Mouse (Mus musculus): Measurements from ENCODE around the gene Cntn1. TPM values are rescaled to one million over a fixed set of nuclear protein-coding genes. Genes with fewer than 3 reads are reported as not detected.
A peak's percentile ranks its signal among the peaks of the same experiment; 100 is the strongest.

Cntn1 gene
- polyA plus RNA-seq, 1 experiment from 2014 or later = 55.7 TPM

- H3K4me1 ChIP-seq = peaks cover 11% of the 10 kb centered on the region
- H3K4me2 ChIP-seq = peak overlapping the region; percentile 57
- H3K27me3 ChIP-seq (replicated peaks) = no peaks in the 10 kb centered on the region
- no peaks in the 10 kb centered on the region for H3K9me3 ChIP-seq
- H3K9ac ChIP-seq = peak overlapping the region; percentile 46
- peak overlapping the region; percentile 43 for H3K4me3 ChIP-seq
- 26% methylated on average over 10 of the region's 10 CpGs for WGBS
- no peaks in the 10 kb centered on the region for H3K36me3 ChIP-seq (replicated peaks)
- H3K27ac ChIP-seq = peak overlapping the region; percentile 89
- no peak; the same call in 1 of the 2 replicates for ATAC-seq (replicated peaks)
Measured at GRCm38 (mm10) chr15:92160855-92161162, 109.8 kb downstream of the Cntn1 start.

- ATAC-seq (replicated peaks) = peak; percentile 95
Measured at GRCm38 (mm10) chr15:92161163-92162025, 110.4 kb downstream of the Cntn1 start.

GRCm38 (mm10) chr15:92162835-92163234 lies 111.9 kb downstream of the Cntn1 start:
- H3K9me3 ChIP-seq = no peaks in the 10 kb centered on the region
- H3K9ac ChIP-seq = no peak overlapping the region
- peaks cover 11% of the 10 kb centered on the region for H3K4me1 ChIP-seq
- peak overlapping the region; percentile 57 for H3K4me2 ChIP-seq
- ATAC-seq (replicated peaks) = no peak
- peak overlapping the region; percentile 56; the same call in 1 of the 2 replicates for H3K27ac ChIP-seq
- WGBS = 55% methylated on average over 4 of the region's 4 CpGs
- no peaks in the 10 kb centered on the region for H3K36me3 ChIP-seq (replicated peaks)
- H3K4me3 ChIP-seq = peak overlapping the region; percentile 14; the same call in 1 of the 2 replicates
- H3K27me3 ChIP-seq (replicated peaks) = no peaks in the 10 kb centered on the region

More at GRCm38 (mm10) chr15:92161163-92162025, 110.4 kb downstream of the Cntn1 start:
- Histone ChIP-seq H3K27ac (peak overlapping the region; percentile 89), H3K27me3 (replicated peaks) (no peaks in the 10 kb centered on the region), H3K4me1 (peaks cover 11% of the 10 kb centered on the region), H3K36me3 (replicated peaks) (no peaks in the 10 kb centered on the region), H3K4me3 (peak overlapping the region; percentile 43), H3K9me3 (no peaks in the 10 kb centered on the region), H3K9ac (peak overlapping the region; percentile 46), H3K4me2 (peak overlapping the region; percentile 57)
- 17% methylated on average over 20 of the region's 20 CpGs for WGBS

GRCm38 (mm10) chr15:92164127-92164526 lies 113.2 kb downstream of the Cntn1 start:
- H3K4me3 ChIP-seq = no peak overlapping the region

GRCm38 (mm10) chr15:92166266-92166665 lies 115.3 kb downstream of the Cntn1 start:
- ATAC-seq (replicated peaks) = no peak
- no peaks in the 10 kb centered on the region for H3K36me3 ChIP-seq (replicated peaks)
- 87% methylated on average over 5 of the region's 5 CpGs for WGBS
- no peak overlapping the region for H3K9ac ChIP-seq
- no peak overlapping the region for H3K4me3 ChIP-seq
- H3K27ac ChIP-seq = no peak overlapping the region
- H3K4me2 ChIP-seq = no peak overlapping the region
- no peaks in the 10 kb centered on the region for H3K4me1 ChIP-seq
- no peaks in the 10 kb centered on the region for H3K27me3 ChIP-seq (replicated peaks)
- H3K9me3 ChIP-seq = no peaks in the 10 kb centered on the region

More at GRCm38 (mm10) chr15:92164127-92164526, 113.2 kb downstream of the Cntn1 start:
- no peak for ATAC-seq (replicated peaks)
- Histone ChIP-seq H3K36me3 (replicated peaks) (no peaks in the 10 kb centered on the region), H3K4me2 (0 out of 2 replicates have a peak overlapping the region, but pooled peaks have one; percentile 11), H3K4me1 (peaks cover 11% of the 10 kb centered on the region), H3K9me3 (no peaks in the 10 kb centered on the region), H3K27me3 (replicated peaks) (no peaks in the 10 kb centered on the region), H3K9ac (no peak overlapping the region), H3K27ac (no peak overlapping the region)
- WGBS = 78% methylated on average over 3 of the region's 3 CpGs

- H3K9ac ChIP-seq = no peak overlapping the region
- no peak overlapping the region for H3K4me3 ChIP-seq
- 82% methylated on average over 2 of the region's 2 CpGs for WGBS
- H3K27ac ChIP-seq = no peak overlapping the region
- H3K9me3 ChIP-seq = no peaks in the 10 kb centered on the region
- H3K4me2 ChIP-seq = no peak overlapping the region
- no peaks in the 10 kb centered on the region for H3K36me3 ChIP-seq (replicated peaks)
- H3K27me3 ChIP-seq (replicated peaks) = no peaks in the 10 kb centered on the region
- no peaks in the 10 kb centered on the region for H3K4me1 ChIP-seq
- no peak for ATAC-seq (replicated peaks)
Measured at GRCm38 (mm10) chr15:92175739-92176138, 124.8 kb downstream of the Cntn1 start.

GRCm38 (mm10) chr15:92177413-92177812 lies 126.4 kb downstream of the Cntn1 start:
- Histone ChIP-seq H3K27me3 (replicated peaks) (no peaks in the 10 kb centered on the region), H3K27ac (no peak overlapping the region), H3K4me3 (no peak overlapping the region), H3K36me3 (replicated peaks) (no peaks in the 10 kb centered on the region), H3K9me3 (no peaks in the 10 kb centered on the region), H3K4me2 (no peak overlapping the region), H3K4me1 (no peaks in the 10 kb centered on the region), H3K9ac (no peak overlapping the region)
- ATAC-seq (replicated peaks) = no peak
- WGBS = 72% methylated on average over 9 of the region's 9 CpGs

- no peaks in the 10 kb centered on the region for H3K36me3 ChIP-seq (replicated peaks)
- no peaks in the 10 kb centered on the region for H3K27me3 ChIP-seq (replicated peaks)
- ATAC-seq (replicated peaks) = no peak
- H3K27ac ChIP-seq = no peak overlapping the region
- H3K4me3 ChIP-seq = no peak overlapping the region
- H3K4me1 ChIP-seq = no peaks in the 10 kb centered on the region
- WGBS = 92% methylated on average over 2 of the region's 2 CpGs
- H3K9ac ChIP-seq = no peak overlapping the region
- H3K9me3 ChIP-seq = no peaks in the 10 kb centered on the region
- H3K4me2 ChIP-seq = no peak overlapping the region
Measured at GRCm38 (mm10) chr15:92185484-92185883, 134.5 kb downstream of the Cntn1 start.

- WGBS = 73% methylated on average over 2 of the region's 2 CpGs
- Histone ChIP-seq H3K4me2 (no peak overlapping the region), H3K36me3 (replicated peaks) (no peaks in the 10 kb centered on the region), H3K4me1 (no peaks in the 10 kb centered on the region), H3K27ac (no peak overlapping the region), H3K27me3 (replicated peaks) (no peaks in the 10 kb centered on the region), H3K9me3 (no peaks in the 10 kb centered on the region), H3K9ac (no peak overlapping the region), H3K4me3 (no peak overlapping the region)
- ATAC-seq (replicated peaks) = no peak
Measured at GRCm38 (mm10) chr15:92190000-92190399, 139.0 kb downstream of the Cntn1 start.

GRCm38 (mm10) chr15:92200326-92200985 lies 149.5 kb downstream of the Cntn1 start:
- WGBS = 62% methylated on average over 6 of the region's 6 CpGs
- no peak overlapping the region for H3K27ac ChIP-seq

GRCm38 (mm10) chr15:92206695-92207094 lies 155.7 kb downstream of the Cntn1 start:
- no peak overlapping the region for H3K9ac ChIP-seq
- H3K27ac ChIP-seq = no peak overlapping the region
- H3K4me1 ChIP-seq = no peaks in the 10 kb centered on the region
- H3K4me3 ChIP-seq = no peak overlapping the region
- WGBS = 85% methylated on average over 4 of the region's 4 CpGs
- no peaks in the 10 kb centered on the region for H3K9me3 ChIP-seq
- H3K27me3 ChIP-seq (replicated peaks) = no peaks in the 10 kb centered on the region
- H3K4me2 ChIP-seq = no peak overlapping the region
- no peaks in the 10 kb centered on the region for H3K36me3 ChIP-seq (replicated peaks)
- ATAC-seq (replicated peaks) = no peak

More at GRCm38 (mm10) chr15:92200326-92200985, 149.5 kb downstream of the Cntn1 start:
- Histone ChIP-seq H3K4me2 (no peak overlapping the region), H3K9me3 (no peaks in the 10 kb centered on the region), H3K27me3 (replicated peaks) (no peaks in the 10 kb centered on the region), H3K4me3 (no peak overlapping the region), H3K36me3 (replicated peaks) (no peaks in the 10 kb centered on the region), H3K9ac (no peak overlapping the region), H3K4me1 (no peaks in the 10 kb centered on the region)
- no peak for ATAC-seq (replicated peaks)

GRCm38 (mm10) chr15:92209778-92210177 lies 158.8 kb downstream of the Cntn1 start:
- H3K27me3 ChIP-seq (replicated peaks) = no peaks in the 10 kb centered on the region

More at GRCm38 (mm10) chr15:92209778-92210177, 158.8 kb downstream of the Cntn1 start:
- 92% methylated on average over 1 of the region's 1 CpGs for WGBS
- Histone ChIP-seq H3K36me3 (replicated peaks) (no peaks in the 10 kb centered on the region), H3K4me3 (no peak overlapping the region), H3K4me2 (no peak overlapping the region), H3K27ac (no peak overlapping the region), H3K4me1 (no peaks in the 10 kb centered on the region), H3K9ac (no peak overlapping the region), H3K9me3 (no peaks in the 10 kb centered on the region)
- no peak for ATAC-seq (replicated peaks)

Data from midbrain, embryonic 15.5 days (tissue).